Comparison of ENCODE assay signal across 19 mouse cellular contexts in genomic region chr2:170203496-170203895, GRCm38 (mm10). TPM values are rescaled to one million over a fixed set of nuclear protein-coding genes. Genes with fewer than 3 reads are reported as not detected.
DNase-seq lines count a peak whose midpoint lies in the region; ATAC-seq and TF ChIP-seq lines count a peak whose summit lies in the region.
"Had no signal": no experiment of that assay in that cellular context is flagged by ENCODE, and none has a peak within 500 bp of the region (broad histone marks: within the 10 kb centered on the region; RNA-seq: fewer than 3 reads in every experiment).

No protein-coding gene starts in this region.

- no peak for TF ChIP-seq POLR2A in CH12.LX (IDR thresholded peaks at IDR 0.05; ENCODE audit: low read depth, low read length)

- no peaks in the 10 kb centered on the region for H3K27me3 ChIP-seq in CH12.LX (replicated peaks)
- H3K27me3 ChIP-seq in midbrain, embryonic 15.5 days (replicated peaks) = no peaks in the 10 kb centered on the region; the same call in 1 of the 2 replicates
- H3K27me3 ChIP-seq: Patski had no signal

- peak; percentile 54 for TF ChIP-seq EP300 in CH12.LX (IDR thresholded peaks at IDR 0.05; ENCODE audit: low read length)

- no peak for ATAC-seq in midbrain, embryonic 15.5 days (replicated peaks)
- ATAC-seq: activated CD4-positive, CD25-positive, alpha-beta regulatory T cell, adult 4 months; CD4-positive, CD25-positive, alpha-beta regulatory T cell, adult 4 months; Patski had no signal

- H3K4me3 ChIP-seq in CH12.LX (replicated peaks in 1 of 3; ENCODE audit: low read depth in 2 of 3, low read length in 2 of 3, poor library complexity in 1 of 3) = no peak overlapping the region
- H3K4me3 ChIP-seq in midbrain, embryonic 15.5 days = no peak overlapping the region

- no peaks in the 10 kb centered on the region for H3K79me2 ChIP-seq in CH12.LX (replicated peaks; ENCODE audit: control insufficient read depth, extremely low read depth, insufficient read depth, poor library complexity, severe bottlenecking)

- dilution Hi-C loops in CH12.LX (cut with MboI; ENCODE audit: extremely low pct_ligation_motif_present, extremely low pct_unique_long_range_greater_than_20kb, low sequenced_read_pairs) = no loop called here

- H3K27ac ChIP-seq in CH12.LX (ENCODE audit: insufficient read depth, low read depth) = no peak overlapping the region
- no peak overlapping the region for H3K27ac ChIP-seq in midbrain, embryonic 15.5 days

- peak overlapping the region; percentile 5; the same call in 1 of the 2 replicates for H3K4me2 ChIP-seq in CH12.LX (ENCODE audit: insufficient read depth, low read depth, poor library complexity, severe bottlenecking)
- no peak overlapping the region for H3K4me2 ChIP-seq in midbrain, embryonic 15.5 days

- H3K9me3 ChIP-seq in CH12.LX (replicated peaks; ENCODE audit: low read length) = peaks cover 2% of the 10 kb centered on the region
- H3K9me3 ChIP-seq in midbrain, embryonic 15.5 days = no peaks in the 10 kb centered on the region
- H3K9me3 ChIP-seq: G1E had no signal

- no peak for TF ChIP-seq CTCF in CH12.LX (conservative IDR thresholded peaks at IDR 0.05 in 1 of 2, IDR thresholded peaks at IDR 0.05 in 1 of 2; ENCODE audit: low read depth in 2 of 2, low read length in 2 of 2)

- TF ChIP-seq RAD21 in CH12.LX (IDR thresholded peaks at IDR 0.05; ENCODE audit: low read depth, low read length) = no peak

- no peaks in the 10 kb centered on the region for H3K36me3 ChIP-seq in CH12.LX (replicated peaks in 1 of 2; ENCODE audit: control insufficient read depth in 1 of 2, insufficient read depth in 1 of 2, low read length in 1 of 2)
- H3K36me3 ChIP-seq in midbrain, embryonic 15.5 days (replicated peaks) = no peaks in the 10 kb centered on the region

- no peak overlapping the region for H3K9ac ChIP-seq in CH12.LX (ENCODE audit: insufficient read depth, low read depth)
- H3K9ac ChIP-seq in midbrain, embryonic 15.5 days = no peak overlapping the region

- peak; percentile 68 for DNase-seq in heart, adult 11 months
- no peak for DNase-seq in heart, adult 18-20 months
- DNase-seq in CH12.LX (ENCODE audit: extremely low read depth) = no peak
- DNase-seq: adrenal gland, adult 2 months; adrenal gland, adult 8-10 months; adrenal gland, postnatal 10 days; adrenal gland, postnatal 14 days; adrenal gland, postnatal 25 days; adrenal gland, postnatal 36 days; B cell, adult 2 months; cerebellum, adult 11 months; cerebellum, adult 11-12 months; cerebellum, adult 18-20 months; cerebellum, adult 2 months had no signal

- 92% methylated on average over 5 of the region's 5 CpGs for WGBS in midbrain, embryonic 15.5 days

- in situ Hi-C loops in CH12.LX (cut with MboI; ENCODE audit: low pct_ligation_motif_present, low pct_unique_long_range_greater_than_20kb, low sequenced_read_pairs) = no loop called here

- peaks cover 11 to 41% of the 10 kb centered on the region in 2 experiments for H3K4me1 ChIP-seq in CH12.LX (ENCODE audit: control insufficient read depth in 1 of 2, insufficient read depth in 2 of 2)
- peaks cover 13% of the 10 kb centered on the region; the same call in 1 of the 2 replicates for H3K4me1 ChIP-seq in midbrain, embryonic 15.5 days

TF ChIP-seq in CH12.LX, 34 proteins besides CTCF, POLR2A, EP300 and RAD21:
- 0 out of 2 replicates have a peak, but pooled peaks have one; percentile 13 for TF ChIP-seq CHD2 (IDR thresholded peaks at IDR 0.05; ENCODE audit: low read length)
- TF ChIP-seq USF2 (conservative IDR thresholded peaks at IDR 0.05; ENCODE audit: low read depth, low read length) = no peak
- no peak for TF ChIP-seq PAX5 (IDR thresholded peaks at IDR 0.05; ENCODE audit: low read length)
- TF ChIP-seq MEF2A (IDR thresholded peaks at IDR 0.05; ENCODE audit: borderline replicate concordance, low read depth, low read length) = peak; percentile 64; the same call in 1 of the 2 replicates
- TF ChIP-seq GABPA (IDR thresholded peaks at IDR 0.05; ENCODE audit: insufficient replicate concordance, low read depth, low read length) = no peak
- peak; percentile 66 for TF ChIP-seq ETS1 (conservative IDR thresholded peaks at IDR 0.05; ENCODE audit: low read depth, low read length)
- TF ChIP-seq HCFC1 (IDR thresholded peaks at IDR 0.05; ENCODE audit: low read depth, low read length) = no peak
- no peak for TF ChIP-seq POLR2AphosphoS2 (IDR thresholded peaks at IDR 0.05; ENCODE audit: low read depth, low read length)
- TF ChIP-seq E2F4 (IDR thresholded peaks at IDR 0.05; ENCODE audit: insufficient replicate concordance, low read depth, low read length) = no peak
- TF ChIP-seq IRF4 (IDR thresholded peaks at IDR 0.05; ENCODE audit: low read depth, low read length) = peak; percentile 37; the same call in 1 of the 2 replicates
- no peak for TF ChIP-seq MAFK (IDR thresholded peaks at IDR 0.05; ENCODE audit: insufficient replicate concordance, low read length)
- no peak for TF ChIP-seq ZKSCAN1 (IDR thresholded peaks at IDR 0.05; ENCODE audit: borderline replicate concordance, low read depth, low read length)
- TF ChIP-seq MAX (IDR thresholded peaks at IDR 0.05; ENCODE audit: low read length) = 0 out of 2 replicates have a peak, but pooled peaks have one; percentile 10
- TF ChIP-seq TCF12 (IDR thresholded peaks at IDR 0.05; ENCODE audit: low read depth, low read length) = peak; percentile 63; the same call in 1 of the 2 replicates
- TF ChIP-seq BHLHE40 (IDR thresholded peaks at IDR 0.05; ENCODE audit: low read depth, low read length) = 0 out of 2 replicates have a peak, but pooled peaks have one; percentile 11
TF ChIP-seq in CH12.LX: peak in this region for 7.

RNA-seq across cellular contexts. Expression of gene Zfp217, which starts 55.6 kb away (rescaled TPM):
- 10 to 100 TPM in 1 of 2 experiments, 1 to 10 TPM in 1; 7.5 to 10.2 TPM for total RNA-seq in heart, adult 18-20 months (2021)
- 9.3 and 10.0 TPM in 2 replicates for total RNA-seq in CH12.LX (2012; rRNA removed)
- total RNA-seq in CH12.LX (2014; rRNA removed) = 5.3 and 5.6 TPM in 2 replicates
- polyA plus RNA-seq in CH12.LX (2012; ENCODE audit: insufficient read length, low read depth) = 11.1 and 12.1 TPM in 2 replicates
- polyA plus RNA-seq in midbrain, embryonic 15.5 days (2015; fragmentation: Nextera tagmentation; extraction: Ambion mirVana) = 1.4 TPM in 2 replicates
